Mouse (Mus musculus): ENCODE data around the gene Gm10772.
"Not testable (repeated sequence)": the region's sequence is repeated elsewhere in the genome, so short reads cannot be mapped to it uniquely, and the experiment has no call there.

Gene Gm10772

DNA sequence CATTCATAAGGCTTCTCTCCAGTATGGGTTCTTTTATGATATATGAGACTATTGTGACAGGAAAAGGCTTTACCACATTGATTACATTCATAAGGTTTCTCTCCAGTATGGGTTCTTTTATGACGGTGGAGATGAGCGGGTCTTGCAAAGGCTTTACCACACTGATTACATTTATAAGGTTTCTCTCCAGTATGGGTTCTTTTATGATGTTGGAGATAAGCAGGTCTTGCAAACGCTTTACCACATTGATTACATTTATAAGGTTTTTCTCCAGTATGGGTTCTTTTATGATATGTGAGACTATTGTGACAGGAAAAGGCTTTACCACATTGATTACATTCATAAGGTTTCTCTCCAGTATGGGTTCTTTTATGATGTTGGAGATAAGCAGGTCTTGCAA lies at the start of gene Gm10772:
Gm10772 (minus strand) TSS at position 101 of the 400 bp plus-strand sequence.
- DNase-seq (ENCODE audit: low spot score in 2 of 2) = not testable (repeated sequence)

DNA sequence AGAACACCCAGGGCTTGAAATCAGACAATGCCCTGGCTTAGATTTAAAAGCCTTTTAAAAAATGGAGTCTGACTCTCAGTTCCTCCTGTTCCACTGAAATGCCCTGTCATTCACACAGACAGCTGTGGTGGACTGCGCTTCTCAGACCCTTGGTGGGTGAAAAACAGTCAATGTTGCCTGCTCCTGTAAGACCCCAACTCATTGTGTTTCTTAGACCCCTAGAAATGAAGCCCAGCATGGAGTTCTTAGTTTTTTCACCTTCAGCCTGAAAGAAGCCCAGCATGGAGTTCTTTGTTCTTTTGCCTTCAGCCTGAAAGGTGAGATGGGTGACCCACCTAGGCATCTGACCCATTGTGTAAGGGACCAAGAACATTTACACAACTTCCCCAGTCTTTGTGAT lies 36.5 kb upstream of the Gm10772 start:
- DNase-seq (ENCODE audit: low spot score in 2 of 2) = not testable (repeated sequence)

DNA sequence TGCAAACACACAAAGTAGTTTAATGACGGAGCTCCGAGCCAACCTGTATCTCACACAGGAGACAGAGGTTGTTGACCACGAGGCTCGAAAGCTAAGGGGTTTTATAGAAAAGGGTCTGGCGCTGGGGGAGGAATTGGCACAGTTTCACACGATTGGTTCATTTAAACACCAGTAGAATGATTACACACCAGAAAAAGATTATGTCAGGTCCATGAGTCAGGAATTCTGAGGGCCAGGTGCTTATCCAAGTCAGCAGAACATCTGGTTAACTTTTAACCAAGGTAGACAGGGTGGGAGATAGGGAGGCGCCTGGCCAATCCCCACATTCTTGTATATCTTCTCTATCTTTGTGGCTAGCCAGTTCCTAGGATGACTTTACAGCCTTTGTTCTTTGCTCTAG lies 35.8 kb upstream of the Gm10772 start:
- not testable (repeated sequence) for DNase-seq (ENCODE audit: low spot score in 2 of 2)

DNA sequence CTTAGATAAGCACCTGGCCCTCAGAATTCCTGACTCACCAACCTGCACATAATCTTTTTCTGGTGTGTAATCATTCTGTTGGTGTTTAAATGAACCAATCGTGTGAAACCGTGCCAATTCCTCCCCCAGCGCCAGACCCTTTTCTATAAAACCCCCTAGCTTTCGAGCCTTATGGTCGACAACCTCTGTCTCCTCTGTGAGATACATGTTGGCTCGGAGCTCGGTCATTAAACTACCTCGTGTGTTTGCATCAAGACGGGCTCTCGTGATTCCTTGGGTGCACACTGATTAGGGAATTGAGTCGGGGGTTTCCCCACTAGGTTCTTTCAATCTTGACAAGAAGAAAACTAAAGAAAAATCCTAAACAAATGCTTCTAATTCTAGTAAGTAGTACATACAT lies 13.0 kb downstream of the Gm10772 start:
- no peak for DNase-seq (ENCODE audit: low spot score in 2 of 2)

DNA sequence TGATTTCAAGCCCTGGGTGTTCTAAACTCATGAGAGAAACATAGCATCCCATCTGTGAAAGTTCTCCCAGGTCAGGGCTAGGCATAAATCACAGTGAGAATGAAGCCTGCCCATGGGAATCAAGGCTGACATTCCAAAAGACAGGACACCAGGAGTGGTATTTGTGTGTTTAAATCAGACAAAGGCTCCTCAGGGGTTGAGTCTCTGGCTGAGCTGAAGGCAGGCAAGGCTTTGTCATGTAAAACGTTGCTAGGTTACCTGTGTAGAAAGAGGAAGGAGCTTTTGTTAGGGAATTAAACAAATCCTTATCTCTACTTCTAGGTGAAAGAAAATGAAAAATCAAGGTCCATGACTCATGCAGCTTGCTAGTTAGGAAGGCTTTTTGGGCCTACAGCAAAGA lies 13.6 kb downstream of the Gm10772 start:
- DNase-seq (ENCODE audit: low spot score in 2 of 2) = not testable (repeated sequence)

DNA sequence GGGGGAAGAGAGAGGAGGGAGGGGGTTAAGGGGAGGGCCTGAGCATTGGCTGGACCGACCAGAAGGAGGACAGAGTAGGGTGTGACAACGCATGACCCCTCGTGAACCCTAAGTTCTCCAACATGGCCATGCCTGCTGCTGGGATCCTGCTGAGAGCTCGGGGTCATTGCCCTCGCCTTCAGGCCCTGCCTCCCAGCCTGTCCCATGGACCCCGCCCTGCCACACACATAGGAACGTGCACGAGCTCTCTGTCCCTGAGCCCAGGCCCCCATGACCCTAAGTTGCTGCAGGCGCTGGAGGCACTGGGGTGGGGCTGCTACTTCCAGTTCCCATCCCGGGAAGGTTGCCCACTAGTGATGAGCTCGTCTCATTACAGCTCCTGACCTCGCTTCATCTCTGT lies 48.2 kb downstream of the Gm10772 start:
- not testable (repeated sequence) for DNase-seq (ENCODE audit: low spot score in 2 of 2)
